Mouse (Mus musculus) heart, embryonic 14.5 days (tissue): ENCODE results near the gene Oit1. TPM values are rescaled to one million over a fixed set of nuclear protein-coding genes. Genes with fewer than 3 reads are reported as not detected.
A peak's percentile ranks its signal among the peaks of the same experiment; 100 is the strongest.

Experiments used
- ATAC-seq: fragments of 200-750 bp; cut with Nextera tagmentation; 2 replicates; pipeline ENCODE4 v1.8.0; 2017; ENCODE audit warnings: low read depth, moderate TSS enrichment; ENCODE audit not compliant: insufficient number of reproducible peaks, insufficient read depth, low FRiP score
- H3K27ac ChIP-seq, 2 experiments: fragments of 200-500 bp in 1 of 2; fragments of 300-500 bp in 1 of 2; sonication (generic) in 1 of 2; replicated peaks in 1 of 2; 2 replicates each; pipeline ENCODE4 v1.5.1; 2012 to 2014; ENCODE audit warnings: low read depth in 2 of 2, low read length in 2 of 2, control low read depth in 1 of 2, mild to moderate bottlenecking in 1 of 2, mixed read lengths in 1 of 2; ENCODE audit not compliant: control insufficient read depth in 1 of 2, insufficient read depth in 1 of 2
- H3K27me3 ChIP-seq: fragments of 300-500 bp; sonication (generic); 2 replicates; pipeline ENCODE4 v1.6.1; 2014; ENCODE audit warnings: mild to moderate bottlenecking, low read length, control low read depth; ENCODE audit not compliant: control insufficient read depth, insufficient read depth
- H3K36me3 ChIP-seq: fragments of 300-500 bp; sonication (generic); 2 replicates; pipeline ENCODE4 v1.6.1; 2014; ENCODE audit warnings: mild to moderate bottlenecking, control low read depth, low read length, mixed read lengths; ENCODE audit not compliant: control insufficient read depth, insufficient read depth
- H3K4me1 ChIP-seq, 2 experiments: fragments of 200-500 bp in 1 of 2; fragments of 300-500 bp in 1 of 2; sonication (generic) in 1 of 2; 2 replicates each; pipeline ENCODE4 v1.6.1; 2012 to 2014; ENCODE audit warnings: low read length in 2 of 2, control low read depth in 1 of 2, mixed read lengths in 1 of 2; ENCODE audit not compliant: control insufficient read depth in 2 of 2, insufficient read depth in 2 of 2
- H3K4me2 ChIP-seq: fragments of 300-500 bp; sonication (generic); 2 replicates; pipeline ENCODE4 v1.6.1; 2014; ENCODE audit warnings: mild to moderate bottlenecking, low read length
- H3K4me3 ChIP-seq, 2 experiments: fragments of 200-500 bp in 1 of 2; fragments of 300-500 bp in 1 of 2; sonication (generic) in 1 of 2; 2 replicates each; pipeline ENCODE4 v1.5.1; 2012 to 2014; ENCODE audit warnings: low read length in 2 of 2, mild to moderate bottlenecking in 2 of 2, control low read depth in 1 of 2, low read depth in 1 of 2, moderate library complexity in 1 of 2; ENCODE audit not compliant: control insufficient read depth in 1 of 2, insufficient read depth in 1 of 2
- H3K9ac ChIP-seq: fragments of 300-500 bp; sonication (generic); 2 replicates; pipeline ENCODE4 v1.6.1; 2014; ENCODE audit warnings: mild to moderate bottlenecking, low read length
- H3K9me3 ChIP-seq: fragments of 300-500 bp; sonication (generic); 2 replicates; pipeline ENCODE4 v1.6.1; 2016; ENCODE audit warnings: low read length, control low read depth; ENCODE audit not compliant: control insufficient read depth
- WGBS: fragments of 180-500 bp; shearing (Covaris S2); extraction: QIAGEN DNeasy Blood & Tissue Kit; methylation state at CpG from one replicate; pipeline ENCODE4 v1.1.7; 2014; 5-methylcytosine and 5-hydroxymethylcytosine counted together
- polyA plus RNA-seq: library from polyadenylated mRNA; unstranded; fragments of >200 nt; fragmentation: Nextera tagmentation; extraction: Ambion mirVana; gene quantifications from 2 replicates; pipeline ENCODE4 v1.2.1, GENCODE M21; 2014

Oit1 gene
- polyA plus RNA-seq, 1 experiment from 2014 or later, result not detected

- Histone ChIP-seq H3K36me3 (no peaks in the 10 kb centered on the region), H3K4me1 (no peaks in the 10 kb centered on the region), H3K9me3 (no peaks in the 10 kb centered on the region), H3K9ac (no peak overlapping the region), H3K4me3 (no peak overlapping the region), H3K27me3 (no peaks in the 10 kb centered on the region), H3K27ac (no peak overlapping the region), H3K4me2 (no peak overlapping the region)
- WGBS, result 66% methylated on average over 9 of the region's 9 CpGs
- no peak for ATAC-seq
Measured at GRCm38 (mm10) chr14:8356836-8357235, 21.7 kb downstream of the Oit1 start.

GRCm38 (mm10) chr14:8355999-8356501 is 22.5 kb downstream of the Oit1 start:
- no peaks in the 10 kb centered on the region for H3K9me3 ChIP-seq
- 40% methylated on average over 6 of the region's 6 CpGs for WGBS
- H3K27ac ChIP-seq, result no peak overlapping the region
- no peaks in the 10 kb centered on the region for H3K4me1 ChIP-seq
- no peak overlapping the region for H3K4me2 ChIP-seq
- no peaks in the 10 kb centered on the region for H3K36me3 ChIP-seq
- no peak overlapping the region for H3K9ac ChIP-seq
- H3K4me3 ChIP-seq, result no peak overlapping the region
- no peak; the same call in 1 of the 2 replicates for ATAC-seq
- H3K27me3 ChIP-seq, result no peaks in the 10 kb centered on the region

GRCm38 (mm10) chr14:8348927-8349326 is 29.6 kb downstream of the Oit1 start:
- Histone ChIP-seq H3K36me3 (no peaks in the 10 kb centered on the region), H3K27ac (no peak overlapping the region), H3K9me3 (no peaks in the 10 kb centered on the region), H3K27me3 (no peaks in the 10 kb centered on the region), H3K9ac (no peak overlapping the region), H3K4me2 (no peak overlapping the region), H3K4me1 (no peaks in the 10 kb centered on the region), H3K4me3 (no peak overlapping the region)
- ATAC-seq, result no peak
- WGBS, result 66% methylated on average over 9 of the region's 9 CpGs

GRCm38 (mm10) chr14:8346255-8346997 is 32.1 kb downstream of the Oit1 start:
- H3K9ac ChIP-seq, result no peak overlapping the region
- H3K4me1 ChIP-seq, result peaks cover 6 to 11% of the 10 kb centered on the region in 2 experiments
- 0 out of 2 replicates have a peak, but pooled peaks have one; percentile 6 for ATAC-seq
- no peak overlapping the region for H3K4me3 ChIP-seq
- 22% methylated on average over 7 of the region's 7 CpGs for WGBS
- H3K27me3 ChIP-seq, result no peaks in the 10 kb centered on the region
- H3K27ac ChIP-seq, result no peak overlapping the region
- H3K9me3 ChIP-seq, result no peaks in the 10 kb centered on the region
- H3K36me3 ChIP-seq, result no peaks in the 10 kb centered on the region
- no peak overlapping the region for H3K4me2 ChIP-seq

- no peaks in the 10 kb centered on the region for H3K9me3 ChIP-seq
- no peak overlapping the region for H3K4me3 ChIP-seq
- no peak overlapping the region for H3K4me2 ChIP-seq
- H3K27me3 ChIP-seq, result no peaks in the 10 kb centered on the region
- H3K9ac ChIP-seq, result no peak overlapping the region
- 66% methylated on average over 4 of the region's 4 CpGs for WGBS
- no peaks in the 10 kb centered on the region for H3K36me3 ChIP-seq
- no peak for ATAC-seq
- no peak overlapping the region for H3K27ac ChIP-seq
- H3K4me1 ChIP-seq, result peaks cover 6 to 11% of the 10 kb centered on the region in 2 experiments
Measured at GRCm38 (mm10) chr14:8345566-8345965, 33.0 kb downstream of the Oit1 start.

GRCm38 (mm10) chr14:8342509-8343106 is 35.9 kb downstream of the Oit1 start:
- no peak overlapping the region for H3K4me3 ChIP-seq
- no peak overlapping the region for H3K4me2 ChIP-seq
- H3K36me3 ChIP-seq, result no peaks in the 10 kb centered on the region
- H3K9ac ChIP-seq, result no peak overlapping the region
- H3K27me3 ChIP-seq, result no peaks in the 10 kb centered on the region
- peak; percentile 47; the same call in 1 of the 2 replicates for ATAC-seq
- H3K4me1 ChIP-seq, result peaks cover 6 to 11% of the 10 kb centered on the region in 2 experiments
- H3K9me3 ChIP-seq, result no peaks in the 10 kb centered on the region
- WGBS, result 24% methylated on average over 4 of the region's 5 CpGs
- H3K27ac ChIP-seq, result no peak overlapping the region

- no peak overlapping the region for H3K4me3 ChIP-seq
- no peak overlapping the region for H3K9ac ChIP-seq
- ATAC-seq, result no peak
- 55% methylated on average over 4 of the region's 4 CpGs for WGBS
- H3K4me2 ChIP-seq, result no peak overlapping the region
- H3K27me3 ChIP-seq, result no peaks in the 10 kb centered on the region
- no peaks in the 10 kb centered on the region for H3K36me3 ChIP-seq
- H3K9me3 ChIP-seq, result 0 out of 2 replicates have a peak, but pooled peaks cover 4% of the 10 kb centered on the region
- H3K4me1 ChIP-seq, result peaks cover 6 to 11% of the 10 kb centered on the region in 2 experiments
- no peak overlapping the region for H3K27ac ChIP-seq
Measured at GRCm38 (mm10) chr14:8340226-8340625, 38.3 kb downstream of the Oit1 start.
